Mouse (Mus musculus): ENCODE measurements at regions not wholly inside any gene's neighbourhood (a gene's known extent, or its start where the extent isn't known, plus 50 kb on each side); places are given as distances from the start of the nearest gene placed in this dataset.

GRCm38 (mm10) chr14:98730375-98730774, 263.7 kb downstream of the Rpl36a-ps1 start:
- no peak for DNase-seq (ENCODE audit: low spot score in 2 of 2)

- DNase-seq (ENCODE audit: low spot score in 2 of 2): no peak
Observed at GRCm38 (mm10) chr14:98728863-98729262, 265.3 kb downstream of the Rpl36a-ps1 start.

GRCm38 (mm10) chr14:98722481-98722880, 271.6 kb downstream of the Rpl36a-ps1 start:
- no peak for DNase-seq (ENCODE audit: low spot score in 2 of 2)

- DNase-seq (ENCODE audit: low spot score in 2 of 2): no peak
Observed at GRCm38 (mm10) chr14:98721033-98721432, 273.1 kb downstream of the Rpl36a-ps1 start.

- DNase-seq (ENCODE audit: low spot score in 2 of 2): no peak
Observed at GRCm38 (mm10) chr14:98708045-98708444, 286.1 kb downstream of the Rpl36a-ps1 start.

GRCm38 (mm10) chr14:98707574-98707973, 286.5 kb downstream of the Rpl36a-ps1 start:
- no peak for DNase-seq (ENCODE audit: low spot score in 2 of 2)

- no peak for DNase-seq (ENCODE audit: low spot score in 2 of 2)
Observed at GRCm38 (mm10) chr14:98703289-98703688, 290.8 kb downstream of the Rpl36a-ps1 start.

GRCm38 (mm10) chr14:98656533-98656932, 337.6 kb downstream of the Rpl36a-ps1 start:
- no peak for DNase-seq (ENCODE audit: low spot score in 2 of 2)

- no peak for DNase-seq (ENCODE audit: low spot score in 2 of 2)
Observed at GRCm38 (mm10) chr14:98654191-98654809, 339.8 kb downstream of the Rpl36a-ps1 start.

GRCm38 (mm10) chr14:98651221-98651620, 342.9 kb downstream of the Rpl36a-ps1 start:
- DNase-seq (ENCODE audit: low spot score in 2 of 2): no peak

GRCm38 (mm10) chr14:98650520-98650919, 343.6 kb downstream of the Rpl36a-ps1 start:
- no peak for DNase-seq (ENCODE audit: low spot score in 2 of 2)

GRCm38 (mm10) chr14:98647614-98648013, 346.5 kb downstream of the Rpl36a-ps1 start:
- DNase-seq (ENCODE audit: low spot score in 2 of 2): no peak

- DNase-seq (ENCODE audit: low spot score in 2 of 2): no peak
Observed at GRCm38 (mm10) chr14:98643756-98644155, 350.4 kb downstream of the Rpl36a-ps1 start.

- no peak for DNase-seq (ENCODE audit: low spot score in 2 of 2)
Observed at GRCm38 (mm10) chr14:98642661-98643331, 351.3 kb downstream of the Rpl36a-ps1 start.

GRCm38 (mm10) chr14:98629026-98629425, 365.1 kb downstream of the Rpl36a-ps1 start:
- DNase-seq (ENCODE audit: low spot score in 2 of 2): no peak

GRCm38 (mm10) chr14:98626476-98626875, 367.6 kb downstream of the Rpl36a-ps1 start:
- DNase-seq (ENCODE audit: low spot score in 2 of 2): no peak

- DNase-seq (ENCODE audit: low spot score in 2 of 2): no peak
Observed at GRCm38 (mm10) chr14:98625867-98626266, 368.3 kb downstream of the Rpl36a-ps1 start.

- no peak for DNase-seq (ENCODE audit: low spot score in 2 of 2)
Observed at GRCm38 (mm10) chr14:98605772-98606171, 388.3 kb downstream of the Rpl36a-ps1 start.

GRCm38 (mm10) chr14:98596252-98596651, 397.9 kb downstream of the Rpl36a-ps1 start:
- DNase-seq (ENCODE audit: low spot score in 2 of 2): no peak

- DNase-seq (ENCODE audit: low spot score in 2 of 2): peak in 1 of 2 experiments; percentile 17
Observed at GRCm38 (mm10) chr14:98589846-98590245, 404.3 kb downstream of the Rpl36a-ps1 start.

GRCm38 (mm10) chr14:98571644-98572043, 402.1 kb upstream of the Dach1 start:
- no peak for DNase-seq (ENCODE audit: low spot score in 2 of 2)

GRCm38 (mm10) chr14:98562002-98562401, 392.4 kb upstream of the Dach1 start:
- no peak for DNase-seq (ENCODE audit: low spot score in 2 of 2)

GRCm38 (mm10) chr14:98539792-98540191, 370.2 kb upstream of the Dach1 start:
- no peak for DNase-seq (ENCODE audit: low spot score in 2 of 2)

Measured in frontal cortex, postnatal 14 days (tissue).